Mouse (Mus musculus) heart, embryonic 14.5 days (tissue): ENCODE measurements around the gene Psma6. TPM values are rescaled to one million over a fixed set of nuclear protein-coding genes. Genes with fewer than 3 reads are reported as not detected.
A peak's percentile ranks its signal among the peaks of the same experiment; 100 is the strongest.
"Not testable (repeated sequence)": the region's sequence is repeated elsewhere in the genome, so short reads cannot be mapped to it uniquely, and the experiment has no call there.

ENCODE experiments used
- ATAC-seq: fragments of 200-750 bp; cut with Nextera tagmentation; 2 replicates; pipeline ENCODE4 v1.8.0; 2017; ENCODE audit warnings: low read depth, moderate TSS enrichment; ENCODE audit not compliant: insufficient number of reproducible peaks, insufficient read depth, low FRiP score
- H3K27ac ChIP-seq, 2 experiments: fragments of 200-500 bp in 1 of 2; fragments of 300-500 bp in 1 of 2; sonication (generic) in 1 of 2; replicated peaks in 1 of 2; 2 replicates each; pipeline ENCODE4 v1.5.1; 2012 to 2014; ENCODE audit warnings: low read depth in 2 of 2, low read length in 2 of 2, control low read depth in 1 of 2, mild to moderate bottlenecking in 1 of 2, mixed read lengths in 1 of 2; ENCODE audit not compliant: control insufficient read depth in 1 of 2, insufficient read depth in 1 of 2
- H3K27me3 ChIP-seq: fragments of 300-500 bp; sonication (generic); 2 replicates; pipeline ENCODE4 v1.6.1; 2014; ENCODE audit warnings: mild to moderate bottlenecking, low read length, control low read depth; ENCODE audit not compliant: control insufficient read depth, insufficient read depth
- H3K36me3 ChIP-seq: fragments of 300-500 bp; sonication (generic); 2 replicates; pipeline ENCODE4 v1.6.1; 2014; ENCODE audit warnings: mild to moderate bottlenecking, control low read depth, low read length, mixed read lengths; ENCODE audit not compliant: control insufficient read depth, insufficient read depth
- H3K4me1 ChIP-seq, 2 experiments: fragments of 200-500 bp in 1 of 2; fragments of 300-500 bp in 1 of 2; sonication (generic) in 1 of 2; 2 replicates each; pipeline ENCODE4 v1.6.1; 2012 to 2014; ENCODE audit warnings: low read length in 2 of 2, control low read depth in 1 of 2, mixed read lengths in 1 of 2; ENCODE audit not compliant: control insufficient read depth in 2 of 2, insufficient read depth in 2 of 2
- H3K4me2 ChIP-seq: fragments of 300-500 bp; sonication (generic); 2 replicates; pipeline ENCODE4 v1.6.1; 2014; ENCODE audit warnings: mild to moderate bottlenecking, low read length
- H3K4me3 ChIP-seq, 2 experiments: fragments of 200-500 bp in 1 of 2; fragments of 300-500 bp in 1 of 2; sonication (generic) in 1 of 2; 2 replicates each; pipeline ENCODE4 v1.5.1; 2012 to 2014; ENCODE audit warnings: low read length in 2 of 2, mild to moderate bottlenecking in 2 of 2, control low read depth in 1 of 2, low read depth in 1 of 2, moderate library complexity in 1 of 2; ENCODE audit not compliant: control insufficient read depth in 1 of 2, insufficient read depth in 1 of 2
- H3K9ac ChIP-seq: fragments of 300-500 bp; sonication (generic); 2 replicates; pipeline ENCODE4 v1.6.1; 2014; ENCODE audit warnings: mild to moderate bottlenecking, low read length
- H3K9me3 ChIP-seq: fragments of 300-500 bp; sonication (generic); 2 replicates; pipeline ENCODE4 v1.6.1; 2016; ENCODE audit warnings: low read length, control low read depth; ENCODE audit not compliant: control insufficient read depth
- WGBS: fragments of 180-500 bp; shearing (Covaris S2); extraction: QIAGEN DNeasy Blood & Tissue Kit; methylation state at CpG from one replicate; pipeline ENCODE4 v1.1.7; 2014; 5-methylcytosine and 5-hydroxymethylcytosine counted together
- polyA plus RNA-seq: library from polyadenylated mRNA; unstranded; fragments of >200 nt; fragmentation: Nextera tagmentation; extraction: Ambion mirVana; gene quantifications from 2 replicates; pipeline ENCODE4 v1.2.1, GENCODE M21; 2014

The Psma6 gene
- polyA plus RNA-seq, 1 experiment from 2014 or later = 344 TPM

GRCm38 (mm10) chr12:55392733-55393577, 8.9 kb downstream of the Psma6 start:
- H3K9ac ChIP-seq = no peak overlapping the region
- WGBS = 76% methylated on average over 11 of the region's 11 CpGs

DNA sequence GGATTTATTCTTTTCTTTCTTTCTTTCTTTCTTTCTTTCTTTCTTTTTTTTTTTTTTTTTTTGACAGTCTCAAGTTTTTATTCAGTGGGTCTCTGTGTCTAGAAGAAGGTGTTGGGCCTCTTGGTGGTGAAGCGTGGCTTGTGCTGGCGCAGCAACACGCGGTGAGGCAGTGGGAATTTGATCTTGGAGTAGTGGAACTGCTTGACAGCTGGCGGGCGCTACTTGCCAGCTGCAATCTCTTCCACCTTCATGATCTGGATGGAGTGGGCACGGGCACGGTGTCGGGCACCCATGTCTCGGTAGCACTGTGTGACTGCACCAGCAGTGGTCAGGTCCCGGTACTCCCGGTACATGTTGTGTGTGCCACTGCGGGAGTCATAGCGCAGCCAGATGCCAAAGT, 11.6 kb downstream of the Psma6 start:
- H3K4me2 ChIP-seq, H3K27me3 ChIP-seq, H3K9me3 ChIP-seq, H3K27ac ChIP-seq, ATAC-seq, H3K4me3 ChIP-seq, H3K9ac ChIP-seq, H3K36me3 ChIP-seq: not testable (repeated sequence)
- 90% methylated on average over 14 of the region's 14 CpGs for WGBS
- H3K4me1 ChIP-seq = peaks cover 5 to 21% of the 10 kb centered on the region in 2 experiments

More at GRCm38 (mm10) chr12:55392733-55393577, 8.9 kb downstream of the Psma6 start:
- Histone ChIP-seq H3K36me3 (no peaks in the 10 kb centered on the region), H3K27me3 (no peaks in the 10 kb centered on the region), H3K4me1 (peaks cover 6 to 11% of the 10 kb centered on the region in 2 experiments), H3K9me3 (no peaks in the 10 kb centered on the region), H3K4me3 (no peak overlapping the region), H3K4me2 (no peak overlapping the region), H3K27ac (no peak overlapping the region)
- no peak for ATAC-seq

- Histone ChIP-seq H3K27me3 (no peaks in the 10 kb centered on the region), H3K27ac (no peak overlapping the region), H3K9me3 (no peaks in the 10 kb centered on the region), H3K36me3 (no peaks in the 10 kb centered on the region), H3K4me2 (no peak overlapping the region), H3K4me3 (no peak overlapping the region), H3K9ac (no peak overlapping the region), H3K4me1 (peaks cover 5 to 21% of the 10 kb centered on the region in 2 experiments)
- WGBS = 86% methylated on average over 4 of the region's 4 CpGs
- ATAC-seq = no peak
Measured at GRCm38 (mm10) chr12:55396536-55396935, 12.5 kb downstream of the Psma6 start.

GRCm38 (mm10) chr12:55397544-55398239, 13.7 kb downstream of the Psma6 start:
- H3K9ac ChIP-seq = peak overlapping the region; percentile 94
- WGBS = 48% methylated on average over 9 of the region's 9 CpGs

GRCm38 (mm10) chr12:55398240-55399127, 14.5 kb downstream of the Psma6 start:
- peak; percentile 98 for ATAC-seq
- Histone ChIP-seq H3K9ac (peak overlapping the region; percentile 94), H3K4me2 (peak overlapping the region; percentile 92), H3K36me3 (no peaks in the 10 kb centered on the region), H3K9me3 (no peaks in the 10 kb centered on the region), H3K4me3 (peak overlapping the region; percentile 92 to 94), H3K27me3 (no peaks in the 10 kb centered on the region), H3K27ac (peak overlapping the region; percentile 89 to 99), H3K4me1 (peaks cover 5 to 21% of the 10 kb centered on the region in 2 experiments)
- WGBS = 1% methylated on average over 51 of the region's 51 CpGs

More at GRCm38 (mm10) chr12:55397544-55398239, 13.7 kb downstream of the Psma6 start:
- H3K36me3 ChIP-seq = no peaks in the 10 kb centered on the region
- H3K4me2 ChIP-seq = peak overlapping the region; percentile 72
- no peaks in the 10 kb centered on the region for H3K9me3 ChIP-seq
- peak overlapping the region; percentile 92 to 94 for H3K4me3 ChIP-seq
- ATAC-seq = no peak
- peaks cover 5 to 21% of the 10 kb centered on the region in 2 experiments for H3K4me1 ChIP-seq
- peak overlapping the region; percentile 89 to 99 for H3K27ac ChIP-seq
- H3K27me3 ChIP-seq = no peaks in the 10 kb centered on the region

- 0 out of 2 replicates have a peak, but pooled peaks have one; percentile 3 for ATAC-seq
- no peaks in the 10 kb centered on the region for H3K36me3 ChIP-seq
- WGBS = under 1% methylated on average over 20 of the region's 20 CpGs
- peaks cover 5 to 21% of the 10 kb centered on the region in 2 experiments for H3K4me1 ChIP-seq
- H3K27me3 ChIP-seq = no peaks in the 10 kb centered on the region
- H3K4me2 ChIP-seq = peak overlapping the region; percentile 92
- no peaks in the 10 kb centered on the region for H3K9me3 ChIP-seq
- peak overlapping the region; percentile 94 for H3K9ac ChIP-seq
- H3K27ac ChIP-seq = peak overlapping the region; percentile 85 to 89
- peak overlapping the region; percentile 92 to 94 for H3K4me3 ChIP-seq
Measured at GRCm38 (mm10) chr12:55399128-55399677, 15.2 kb downstream of the Psma6 start.

DNA sequence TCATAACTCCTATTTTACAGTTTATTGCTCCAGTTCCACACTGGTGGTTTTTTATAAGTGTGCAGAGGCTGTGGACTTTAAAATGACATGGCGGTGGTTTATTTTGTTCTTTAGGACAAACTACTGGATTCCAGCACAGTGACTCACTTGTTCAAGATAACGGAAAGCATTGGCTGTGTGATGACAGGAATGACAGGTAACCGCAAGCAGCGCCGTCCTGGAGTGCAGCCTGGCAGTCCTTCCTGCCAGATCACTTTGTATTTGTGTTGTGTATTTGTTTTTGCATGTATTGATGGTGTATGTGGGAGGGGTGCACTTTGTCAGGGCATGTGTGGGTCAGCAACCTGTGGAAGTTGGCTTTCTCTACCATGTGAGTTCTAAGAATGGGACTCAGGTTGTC, 23.9 kb downstream of the Psma6 start:
- ATAC-seq = no peak
- Histone ChIP-seq H3K36me3 (peaks cover 55% of the 10 kb centered on the region), H3K9me3 (no peaks in the 10 kb centered on the region), H3K4me1 (0 out of 4 replicates have a peak, but pooled peaks cover 0 to 6% of the 10 kb centered on the region in 2 experiments), H3K4me3 (no peak overlapping the region), H3K27ac (no peak overlapping the region), H3K4me2 (no peak overlapping the region), H3K27me3 (no peaks in the 10 kb centered on the region), H3K9ac (no peak overlapping the region)
- WGBS = 26% methylated on average over 5 of the region's 5 CpGs
